Mouse (Mus musculus): Measurements from ENCODE around the gene Phactr1.

GRCm38 (mm10) chr13:43075456-43075855 lies 395.0 kb downstream of the Phactr1 start:
- TF ChIP-seq POLR2A (IDR thresholded peaks at IDR 0.05; ENCODE audit: borderline replicate concordance, control insufficient read depth, low read depth, low read length) (no peak), CTCF (IDR thresholded peaks at IDR 0.05; ENCODE audit: control insufficient read depth, insufficient read depth, low read length) (no peak)

Data from bone marrow, adult 2 months (tissue).